Mouse (Mus musculus) cerebellum, adult 11 months (tissue): Measurements from ENCODE around the gene 1700092M07Rik.
A peak's percentile ranks its signal among the peaks of the same experiment; 100 is the strongest.

Experiments used
- DNase-seq: peaks from one replicate; pipeline ENCODE4 v3.0.0; 2022

1700092M07Rik gene

GRCm38 (mm10) chr19:8745382-8745781 lies 4.9 kb downstream of the 1700092M07Rik start:
- no peak for DNase-seq

GRCm38 (mm10) chr19:8747368-8747767 lies 6.8 kb downstream of the 1700092M07Rik start:
- DNase-seq = no peak

- DNase-seq = no peak
These were observed 15.1 kb downstream of the 1700092M07Rik start for GRCm38 (mm10) chr19:8755652-8756051.

- peak; percentile 89 for DNase-seq
These were observed 16.3 kb downstream of the 1700092M07Rik start, which contains the start of gene Nxf1 for GRCm38 (mm10) chr19:8756635-8757387. TSS of gene Nxf1 (plus strand) at chr19:8757073.

- no peak for DNase-seq
These were observed 17.0 kb downstream of the 1700092M07Rik start for GRCm38 (mm10) chr19:8757471-8757998.

GRCm38 (mm10) chr19:8758899-8759298 lies 18.4 kb downstream of the 1700092M07Rik start:
- DNase-seq = no peak

GRCm38 (mm10) chr19:8760757-8761156 lies 20.2 kb downstream of the 1700092M07Rik start:
- no peak for DNase-seq

GRCm38 (mm10) chr19:8763276-8763675 lies 22.8 kb downstream of the 1700092M07Rik start:
- DNase-seq = no peak

- DNase-seq = no peak
These were observed 25.0 kb downstream of the 1700092M07Rik start for GRCm38 (mm10) chr19:8765562-8765961.

GRCm38 (mm10) chr19:8770567-8771270 lies 30.2 kb downstream of the 1700092M07Rik start, which contains the start of gene Tmem223:
TSS of gene Tmem223 (plus strand) at chr19:8770996.
- peak; percentile 71 for DNase-seq

- DNase-seq = no peak
These were observed 32.5 kb downstream of the 1700092M07Rik start for GRCm38 (mm10) chr19:8772996-8773395.

GRCm38 (mm10) chr19:8773409-8773808 lies 32.9 kb downstream of the 1700092M07Rik start:
- no peak for DNase-seq

GRCm38 (mm10) chr19:8774086-8774835 lies 33.7 kb downstream of the 1700092M07Rik start, which contains the start of gene Tmem179b:
TSS of gene Tmem179b (minus strand) at chr19:8774467.
- DNase-seq = peak; percentile 96

GRCm38 (mm10) chr19:8774951-8775421 lies 34.5 kb downstream of the 1700092M07Rik start:
- no peak for DNase-seq

- peak; percentile 88 for DNase-seq
These were observed 45.7 kb downstream of the 1700092M07Rik start, which contains the start of gene Taf6l for GRCm38 (mm10) chr19:8786008-8786781. TSS of gene Taf6l (minus strand) at chr19:8786417.

GRCm38 (mm10) chr19:8788521-8788920 lies 48.0 kb downstream of the 1700092M07Rik start:
- DNase-seq = no peak

GRCm38 (mm10) chr19:8789171-8789570 lies 48.7 kb downstream of the 1700092M07Rik start:
- no peak for DNase-seq

GRCm38 (mm10) chr19:8790171-8790570 lies 49.7 kb downstream of the 1700092M07Rik start:
- no peak for DNase-seq
